Mouse (Mus musculus): Measurements from ENCODE around the gene Srsf11. TPM values are rescaled to one million over a fixed set of nuclear protein-coding genes. Genes with fewer than 3 reads are reported as not detected.
A peak's percentile ranks its signal among the peaks of the same experiment; 100 is the strongest.

Gene Srsf11
- 10 to 100 TPM; 65.3 to 95.1 TPM for total RNA-seq (2021)
- long read RNA-seq, experiment 1, transcript Srsf11-201 (13 exons, 1,643 nt) = minor isoform, 9 of 85 reads
- long read RNA-seq, experiment 1, transcript Srsf11-204 (13 exons, 3,106 nt) = major isoform, 24 of 85 reads
- long read RNA-seq, experiment 1, transcript Srsf11-202 (12 exons, 2,654 nt) = minor isoform, 12 of 85 reads
- long read RNA-seq, experiment 1, partial matches to known transcripts = 10 of 85 reads
- long read RNA-seq, experiment 1, other reads (novel, unspliced or antisense) = 28 of 85 reads
- long read RNA-seq, experiment 2, transcript Srsf11-204 (13 exons, 3,106 nt) = major isoform, 19 of 54 reads
- long read RNA-seq, experiment 2, transcript Srsf11-201 (13 exons, 1,643 nt) = minor isoform, 7 of 54 reads
- long read RNA-seq, experiment 2, transcript Srsf11-202 (12 exons, 2,654 nt) = minor isoform, 7 of 54 reads
- long read RNA-seq, experiment 2, partial matches to known transcripts = 4 of 54 reads
- long read RNA-seq, experiment 2, other reads (novel, unspliced or antisense) = 17 of 54 reads

GRCm38 (mm10) chr3:158036329-158036988 lies at the start of gene Srsf11, which contains the start of gene Lrrc40:
Srsf11 (minus strand) TSS chr3:158036639.
Lrrc40 (plus strand) TSS chr3:158036662.
- DNase-seq = peak; percentile 93

- no peak for DNase-seq
Observed at GRCm38 (mm10) chr3:158077828-158078227, 41.4 kb upstream of the Srsf11 start.

GRCm38 (mm10) chr3:158077380-158077772 lies 40.9 kb upstream of the Srsf11 start:
- DNase-seq = no peak

GRCm38 (mm10) chr3:158076685-158077379 lies 40.4 kb upstream of the Srsf11 start:
- no peak for DNase-seq

GRCm38 (mm10) chr3:158075004-158075403 lies 38.6 kb upstream of the Srsf11 start:
- no peak for DNase-seq

- DNase-seq = no peak
Observed at GRCm38 (mm10) chr3:158068613-158069263, 32.3 kb upstream of the Srsf11 start.

- DNase-seq = no peak
Observed at GRCm38 (mm10) chr3:158067916-158068315, 31.5 kb upstream of the Srsf11 start.

- no peak for DNase-seq
Observed at GRCm38 (mm10) chr3:158065256-158065655, 28.8 kb upstream of the Srsf11 start.

- no peak for DNase-seq
Observed at GRCm38 (mm10) chr3:158061811-158062523, 25.5 kb upstream of the Srsf11 start.

GRCm38 (mm10) chr3:158060621-158061291 lies 24.3 kb upstream of the Srsf11 start:
- DNase-seq = no peak

- no peak for DNase-seq
Observed at GRCm38 (mm10) chr3:158049508-158049907, 13.1 kb upstream of the Srsf11 start.

GRCm38 (mm10) chr3:158040755-158041154 lies 4.3 kb upstream of the Srsf11 start:
- no peak for DNase-seq

GRCm38 (mm10) chr3:158038106-158038505 lies 1.7 kb upstream of the Srsf11 start:
- DNase-seq = no peak

- no peak for DNase-seq
Observed at GRCm38 (mm10) chr3:158035866-158036265, 573 bp downstream of the Srsf11 start.

- DNase-seq = no peak
Observed at GRCm38 (mm10) chr3:158032106-158032505, 4.3 kb downstream of the Srsf11 start.

GRCm38 (mm10) chr3:158031371-158031925 lies 5.0 kb downstream of the Srsf11 start:
- peak; percentile 95 for DNase-seq

GRCm38 (mm10) chr3:158009762-158010320 lies 26.6 kb downstream of the Srsf11 start:
- DNase-seq = no peak

- no peak for DNase-seq
Observed at GRCm38 (mm10) chr3:158008647-158009046, 27.8 kb downstream of the Srsf11 start.

- no peak for DNase-seq
Observed at GRCm38 (mm10) chr3:157998742-157999369, 37.6 kb downstream of the Srsf11 start.

- no peak for DNase-seq
Observed at GRCm38 (mm10) chr3:157995726-157996125, 40.7 kb downstream of the Srsf11 start.

All from gastrocnemius, postnatal 10 days (tissue).